Mouse (Mus musculus): Measurements from ENCODE around the gene Vezt. TPM values are rescaled to one million over a fixed set of nuclear protein-coding genes. Genes with fewer than 3 reads are reported as not detected.

The Vezt gene
- total RNA-seq, 2 experiments from 2014 or later = 61.6 to 72.6 TPM

GRCm38 (mm10) chr10:93950991-93951390 lies 84.6 kb downstream of the Vezt start:
- DNase-seq = no peak

- DNase-seq = no peak
Measured at GRCm38 (mm10) chr10:93949921-93950320, 85.7 kb downstream of the Vezt start.

GRCm38 (mm10) chr10:93945843-93946499 lies 89.6 kb downstream of the Vezt start:
- DNase-seq = no peak

- peak; percentile 13 to 14 for DNase-seq
Measured at GRCm38 (mm10) chr10:93945364-93945763, 90.3 kb downstream of the Vezt start.

- DNase-seq = no peak
Measured at GRCm38 (mm10) chr10:93944241-93944640, 91.4 kb downstream of the Vezt start.

- no peak for DNase-seq
Measured at GRCm38 (mm10) chr10:93940279-93940678, 95.3 kb downstream of the Vezt start.

- DNase-seq = no peak
Measured at GRCm38 (mm10) chr10:93939676-93940075, 95.9 kb downstream of the Vezt start.

GRCm38 (mm10) chr10:93938844-93939271 lies 96.8 kb downstream of the Vezt start:
- DNase-seq = no peak

GRCm38 (mm10) chr10:93933980-93934379 lies 101.6 kb downstream of the Vezt start:
- peak in 1 of 2 experiments; percentile 16 for DNase-seq

GRCm38 (mm10) chr10:93932861-93933260 lies 102.8 kb downstream of the Vezt start:
- DNase-seq = no peak

GRCm38 (mm10) chr10:93932020-93932419 lies 103.6 kb downstream of the Vezt start:
- no peak for DNase-seq

GRCm38 (mm10) chr10:93931431-93931830 lies 104.2 kb downstream of the Vezt start:
- no peak for DNase-seq

- no peak for DNase-seq
Measured at GRCm38 (mm10) chr10:93930236-93930824, 105.3 kb downstream of the Vezt start.

- DNase-seq = no peak
Measured at GRCm38 (mm10) chr10:93924666-93925065, 111.0 kb downstream of the Vezt start.

GRCm38 (mm10) chr10:93921160-93921559 lies 114.5 kb downstream of the Vezt start:
- no peak for DNase-seq

GRCm38 (mm10) chr10:93919227-93919626 lies 116.4 kb downstream of the Vezt start:
- peak in 1 of 2 experiments; percentile 13 for DNase-seq

GRCm38 (mm10) chr10:93918701-93919100 lies 116.9 kb downstream of the Vezt start:
- no peak for DNase-seq

GRCm38 (mm10) chr10:93918087-93918486 lies 117.5 kb downstream of the Vezt start:
- no peak for DNase-seq

GRCm38 (mm10) chr10:93916778-93917177 lies 118.8 kb downstream of the Vezt start:
- no peak for DNase-seq

- DNase-seq = no peak
Measured at GRCm38 (mm10) chr10:93915531-93916275, 119.9 kb downstream of the Vezt start.

- no peak for DNase-seq
Measured at GRCm38 (mm10) chr10:93913525-93913924, 122.1 kb downstream of the Vezt start.

- DNase-seq = no peak
Measured at GRCm38 (mm10) chr10:93912917-93913316, 122.7 kb downstream of the Vezt start.

- DNase-seq = no peak
Measured at GRCm38 (mm10) chr10:93912136-93912855, 123.3 kb downstream of the Vezt start.

Measured in layer of hippocampus, postnatal 36 days (tissue).